Mouse (Mus musculus) gastrocnemius, postnatal 10 days (tissue): ENCODE measurements around the gene Gemin4. TPM values are rescaled to one million over a fixed set of nuclear protein-coding genes. Genes with fewer than 3 reads are reported as not detected.

Experiments
- total RNA-seq, 2 experiments: library from RNA; stranded (reverse); gene quantifications; 2 replicates each; pipeline ENCODE4 v1.2.3; 2021

Gemin4 gene
- total RNA-seq, 2 experiments from 2014 or later: 3.0 to 5.0 TPM

Other genes with a start within 250 kb of the Gemin4 start
- gene 1700016K19Rik, start 217.8 kb downstream of the Gemin4 start, total RNA-seq: not detected
- gene Rflnb, start 189.9 kb downstream of the Gemin4 start, total RNA-seq: 10 to 100 TPM; 58.8 to 66.8 TPM
- gene Vps53, start 38.0 kb downstream of the Gemin4 start, total RNA-seq: 10 to 100 TPM; 27.3 TPM
- gene Fam57a, start 38.0 kb downstream of the Gemin4 start, total RNA-seq: 1 to 10 TPM; 5.5 to 6.5 TPM
- gene Dbil5, start 56 bp downstream of the Gemin4 start, total RNA-seq: not detected
- 10 to 100 TPM; 12.8 to 13.2 TPM for gene Mrm3, start 26.1 kb upstream of the Gemin4 start, total RNA-seq
- 10 to 100 TPM; 34.3 to 46.2 TPM for gene Glod4, start 26.1 kb upstream of the Gemin4 start, total RNA-seq
- gene Nxn, start 181.5 kb upstream of the Gemin4 start, total RNA-seq: 10 to 100 TPM; 37.3 to 38.0 TPM
- 10 to 100 TPM; 40.1 to 55.2 TPM for gene Timm22, start 189.3 kb upstream of the Gemin4 start, total RNA-seq